Mouse (Mus musculus): ENCODE results near the gene Il1r1. TPM values are rescaled to one million over a fixed set of nuclear protein-coding genes. Genes with fewer than 3 reads are reported as not detected.

Gene Il1r1
- polyA plus RNA-seq, 1 experiment from 2014 or later, result 8.7 TPM

DNA sequence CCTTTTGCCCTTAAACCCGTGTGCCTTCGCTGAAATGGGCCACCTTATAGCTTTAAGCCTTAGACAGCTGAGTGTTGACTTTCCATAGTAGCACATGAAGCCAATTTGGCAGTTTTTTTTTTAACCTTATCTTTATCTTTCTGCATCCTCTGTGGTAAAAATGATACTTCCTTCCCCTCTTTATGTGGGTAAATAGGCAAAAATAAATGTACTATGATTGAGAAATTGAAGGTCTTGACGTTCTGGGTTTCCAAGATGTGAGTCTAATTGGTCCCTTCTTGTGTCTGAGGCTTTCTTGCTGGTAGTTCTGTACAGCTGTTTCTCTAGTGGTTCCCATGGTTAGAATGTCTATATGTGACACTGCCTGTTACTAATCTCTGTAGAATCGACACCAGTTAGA, 46.2 kb downstream of the Il1r1 start:
- H3K4me2 ChIP-seq, result no peak overlapping the region
- H3K4me1 ChIP-seq (replicated peaks), result peaks cover 11% of the 10 kb centered on the region
- no peak for ATAC-seq (ENCODE audit: insufficient number of reproducible peaks, low FRiP score)
- WGBS, result 71% methylated on average over 4 of the region's 4 CpGs
- H3K9me3 ChIP-seq (replicated peaks), result no peaks in the 10 kb centered on the region
- no peak overlapping the region for H3K27ac ChIP-seq (ENCODE audit: poor library complexity, severe bottlenecking)
- H3K9ac ChIP-seq, result no peak overlapping the region
- H3K36me3 ChIP-seq, result no peaks in the 10 kb centered on the region
- no peaks in the 10 kb centered on the region for H3K27me3 ChIP-seq (replicated peaks)
- no peak overlapping the region for H3K4me3 ChIP-seq

DNA sequence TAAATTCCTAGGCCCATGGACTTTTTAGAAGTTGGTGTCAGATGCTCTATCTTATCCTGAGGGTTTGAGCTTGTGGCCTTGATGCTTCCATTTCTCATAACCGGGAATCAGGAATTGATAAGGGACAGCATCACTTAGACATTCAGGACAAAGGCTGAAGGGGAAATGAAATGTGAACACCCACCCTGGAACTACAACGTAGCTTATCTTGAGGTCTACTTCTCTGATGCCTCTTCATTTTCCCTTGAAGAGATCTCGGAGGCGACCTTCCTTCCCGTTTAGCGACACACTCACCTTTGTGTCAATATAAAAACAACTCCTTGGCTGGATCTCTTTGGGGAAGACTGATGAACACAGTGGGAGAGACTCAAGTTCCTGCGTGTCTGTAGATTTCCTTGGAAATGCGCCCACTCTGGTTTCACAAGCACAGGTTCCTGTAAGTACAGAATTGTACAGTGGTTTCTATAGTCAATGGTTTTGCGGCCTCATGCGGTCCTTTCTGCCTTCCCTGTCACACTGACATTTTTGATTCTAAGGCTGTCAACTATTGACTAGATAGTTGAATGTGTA, 46.7 kb downstream of the Il1r1 start:
- Histone ChIP-seq H3K4me2 (no peak overlapping the region), H3K4me3 (no peak overlapping the region), H3K27ac (ENCODE audit: poor library complexity, severe bottlenecking) (no peak overlapping the region), H3K27me3 (replicated peaks) (no peaks in the 10 kb centered on the region), H3K4me1 (replicated peaks) (peaks cover 8% of the 10 kb centered on the region), H3K9me3 (replicated peaks) (no peaks in the 10 kb centered on the region), H3K9ac (no peak overlapping the region), H3K36me3 (no peaks in the 10 kb centered on the region)
- WGBS, result 82% methylated on average over 10 of the region's 10 CpGs
- ATAC-seq (ENCODE audit: insufficient number of reproducible peaks, low FRiP score), result no peak

DNA sequence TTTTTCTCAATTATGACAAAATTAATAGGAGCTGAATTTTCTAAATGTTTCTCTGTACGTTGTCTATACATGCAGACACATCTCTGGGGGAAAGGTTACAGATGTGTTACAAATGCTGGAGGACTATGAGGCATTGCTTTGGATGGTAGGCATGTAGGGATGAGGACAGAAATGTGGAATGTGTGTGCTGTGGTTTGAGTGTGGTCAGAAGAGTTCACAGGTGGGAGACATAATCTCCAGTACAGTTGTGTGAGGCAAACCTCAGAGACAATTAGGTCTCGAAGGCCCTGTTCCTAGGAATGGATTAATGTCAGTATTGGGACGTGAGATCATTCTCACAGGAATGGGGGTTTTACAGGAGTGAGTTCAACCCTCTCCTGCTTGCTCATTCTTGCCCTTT, 47.3 kb downstream of the Il1r1 start:
- no peak for ATAC-seq (ENCODE audit: insufficient number of reproducible peaks, low FRiP score)
- peaks cover 4% of the 10 kb centered on the region for H3K4me1 ChIP-seq (replicated peaks)
- 81% methylated on average over 3 of the region's 3 CpGs for WGBS

DNA sequence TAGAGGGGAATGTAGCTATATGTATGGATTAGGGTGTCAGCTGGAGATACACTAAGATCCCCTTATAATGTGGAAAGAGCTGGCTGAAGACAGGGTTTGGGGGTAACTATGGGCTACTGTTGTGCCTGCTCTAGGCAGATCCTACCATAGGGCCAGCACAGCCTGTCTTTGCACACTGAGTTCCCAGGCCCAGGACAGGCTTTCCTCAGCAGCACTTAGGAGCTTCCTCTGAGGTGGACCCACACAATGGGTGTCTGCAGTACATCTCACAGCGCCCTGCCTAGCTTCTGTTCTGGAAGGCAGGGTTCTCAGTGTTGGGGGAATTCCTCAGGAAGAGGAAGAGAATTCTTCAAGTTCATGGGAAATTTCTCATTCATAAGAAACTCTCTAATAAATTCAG, 48.6 kb downstream of the Il1r1 start:
- H3K4me2 ChIP-seq, result no peak overlapping the region
- no peaks in the 10 kb centered on the region for H3K36me3 ChIP-seq
- H3K27me3 ChIP-seq (replicated peaks), result no peaks in the 10 kb centered on the region
- no peak overlapping the region for H3K27ac ChIP-seq (ENCODE audit: poor library complexity, severe bottlenecking)
- no peak overlapping the region for H3K4me3 ChIP-seq
- no peak overlapping the region for H3K9ac ChIP-seq
- WGBS, result 76% methylated on average over 1 of the region's 1 CpGs
- H3K4me1 ChIP-seq (replicated peaks), result no peaks in the 10 kb centered on the region; the same call in 1 of the 2 replicates
- ATAC-seq (ENCODE audit: insufficient number of reproducible peaks, low FRiP score), result no peak
- no peaks in the 10 kb centered on the region for H3K9me3 ChIP-seq (replicated peaks)

More for the DNA sequence above, 47.3 kb downstream of the Il1r1 start:
- H3K27me3 ChIP-seq (replicated peaks), result no peaks in the 10 kb centered on the region
- no peak overlapping the region for H3K4me2 ChIP-seq
- no peak overlapping the region for H3K4me3 ChIP-seq
- no peak overlapping the region for H3K9ac ChIP-seq
- no peak overlapping the region for H3K27ac ChIP-seq (ENCODE audit: poor library complexity, severe bottlenecking)
- H3K36me3 ChIP-seq, result no peaks in the 10 kb centered on the region
- H3K9me3 ChIP-seq (replicated peaks), result no peaks in the 10 kb centered on the region

DNA sequence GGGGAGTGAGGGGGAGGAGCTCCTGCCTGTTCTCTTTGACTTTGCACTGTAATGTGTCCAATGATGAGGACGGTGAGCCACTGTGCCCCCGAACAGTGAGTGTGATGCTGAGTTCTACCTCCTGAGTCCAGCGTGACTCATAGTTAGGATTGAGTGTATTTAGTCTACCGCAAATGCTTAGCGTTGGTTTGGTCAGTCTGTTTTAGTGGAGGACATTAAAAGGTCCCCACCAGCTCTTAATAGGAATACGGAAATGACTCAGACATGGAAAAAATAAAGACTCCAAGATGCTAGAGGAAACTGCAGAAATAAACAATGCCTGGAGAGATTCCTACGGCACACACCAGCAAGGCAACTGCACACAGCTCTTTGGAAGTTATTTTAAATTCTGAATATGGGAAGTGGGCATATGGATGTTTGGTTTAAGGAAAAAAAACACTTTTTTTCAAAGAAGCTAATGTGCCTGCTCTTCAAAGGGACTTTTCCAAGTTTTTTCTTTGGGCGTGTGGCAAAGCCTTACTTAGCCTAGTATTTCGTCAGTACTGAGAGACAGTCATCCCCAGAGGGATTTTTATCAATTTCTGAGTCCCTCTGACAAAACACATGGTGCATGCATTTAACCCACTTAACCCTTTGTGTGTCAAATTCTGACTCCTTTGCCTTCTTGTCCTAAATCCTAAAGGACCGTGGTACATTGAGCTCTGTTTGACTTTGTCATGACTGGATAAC, 50.6 kb downstream of the Il1r1 start:
- Histone ChIP-seq H3K4me3 (no peak overlapping the region), H3K4me1 (replicated peaks) (no peaks in the 10 kb centered on the region; the same call in 1 of the 2 replicates), H3K27ac (ENCODE audit: poor library complexity, severe bottlenecking) (no peak overlapping the region), H3K4me2 (no peak overlapping the region), H3K36me3 (no peaks in the 10 kb centered on the region), H3K27me3 (replicated peaks) (no peaks in the 10 kb centered on the region), H3K9me3 (replicated peaks) (no peaks in the 10 kb centered on the region), H3K9ac (no peak overlapping the region)
- no peak for ATAC-seq (ENCODE audit: insufficient number of reproducible peaks, low FRiP score)
- WGBS, result 62% methylated on average over 10 of the region's 10 CpGs

DNA sequence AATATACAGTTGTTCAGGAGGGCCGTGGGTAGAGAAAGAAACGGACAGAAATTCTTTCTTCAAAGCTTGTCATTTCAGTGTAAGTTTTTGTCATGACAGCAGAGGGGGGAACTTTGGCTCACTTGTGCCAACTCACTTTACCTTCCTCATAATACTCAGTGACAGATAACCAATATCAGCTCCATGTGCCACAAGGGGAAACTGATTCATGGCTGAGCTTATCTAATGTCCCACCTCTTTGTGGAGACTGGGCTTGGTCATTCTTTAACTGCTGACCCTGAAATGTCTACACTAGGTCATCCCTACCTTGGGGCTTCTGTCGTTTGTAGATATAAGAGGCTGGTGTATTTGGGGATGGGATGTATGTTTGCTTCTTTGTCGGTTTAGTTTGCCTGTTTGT, 53.1 kb downstream of the Il1r1 start:
- H3K4me1 ChIP-seq (replicated peaks), result no peaks in the 10 kb centered on the region; the same call in 1 of the 2 replicates
- 83% methylated on average over 4 of the region's 4 CpGs for WGBS
- H3K9me3 ChIP-seq (replicated peaks), result no peaks in the 10 kb centered on the region
- no peak overlapping the region for H3K4me3 ChIP-seq
- no peak overlapping the region for H3K4me2 ChIP-seq
- no peaks in the 10 kb centered on the region for H3K27me3 ChIP-seq (replicated peaks)
- no peak overlapping the region for H3K9ac ChIP-seq
- no peak for ATAC-seq (ENCODE audit: insufficient number of reproducible peaks, low FRiP score)
- H3K27ac ChIP-seq (ENCODE audit: poor library complexity, severe bottlenecking), result no peak overlapping the region
- H3K36me3 ChIP-seq, result peaks cover 3% of the 10 kb centered on the region; the same call in 1 of the 2 replicates

DNA sequence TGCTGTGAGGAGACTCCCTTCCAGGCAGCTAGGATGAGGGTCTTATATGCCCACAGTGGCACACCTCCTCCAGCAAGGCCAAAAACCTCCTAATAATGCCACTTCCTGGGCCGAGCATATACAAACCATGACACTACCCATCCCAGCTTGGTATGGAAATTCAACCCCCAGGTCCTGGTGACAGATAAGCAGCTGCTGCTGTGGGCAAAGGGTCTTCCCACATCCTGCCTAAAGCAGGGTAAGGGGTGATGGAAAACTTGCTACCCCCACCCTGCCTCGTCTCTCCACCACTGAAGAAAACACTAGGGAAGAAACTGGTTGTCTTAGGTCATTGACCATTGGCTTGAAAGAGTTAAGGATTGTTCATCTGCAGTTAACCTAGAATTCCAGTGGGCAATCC, 53.8 kb downstream of the Il1r1 start:
- no peaks in the 10 kb centered on the region for H3K9me3 ChIP-seq (replicated peaks)
- no peak overlapping the region for H3K9ac ChIP-seq
- no peak overlapping the region for H3K4me3 ChIP-seq
- H3K36me3 ChIP-seq, result peaks cover 3% of the 10 kb centered on the region; the same call in 1 of the 2 replicates
- H3K4me1 ChIP-seq (replicated peaks), result no peaks in the 10 kb centered on the region; the same call in 1 of the 2 replicates
- 70% methylated on average over 2 of the region's 2 CpGs for WGBS
- no peak for ATAC-seq (ENCODE audit: insufficient number of reproducible peaks, low FRiP score)
- H3K4me2 ChIP-seq, result no peak overlapping the region
- no peak overlapping the region for H3K27ac ChIP-seq (ENCODE audit: poor library complexity, severe bottlenecking)
- no peaks in the 10 kb centered on the region for H3K27me3 ChIP-seq (replicated peaks)

DNA sequence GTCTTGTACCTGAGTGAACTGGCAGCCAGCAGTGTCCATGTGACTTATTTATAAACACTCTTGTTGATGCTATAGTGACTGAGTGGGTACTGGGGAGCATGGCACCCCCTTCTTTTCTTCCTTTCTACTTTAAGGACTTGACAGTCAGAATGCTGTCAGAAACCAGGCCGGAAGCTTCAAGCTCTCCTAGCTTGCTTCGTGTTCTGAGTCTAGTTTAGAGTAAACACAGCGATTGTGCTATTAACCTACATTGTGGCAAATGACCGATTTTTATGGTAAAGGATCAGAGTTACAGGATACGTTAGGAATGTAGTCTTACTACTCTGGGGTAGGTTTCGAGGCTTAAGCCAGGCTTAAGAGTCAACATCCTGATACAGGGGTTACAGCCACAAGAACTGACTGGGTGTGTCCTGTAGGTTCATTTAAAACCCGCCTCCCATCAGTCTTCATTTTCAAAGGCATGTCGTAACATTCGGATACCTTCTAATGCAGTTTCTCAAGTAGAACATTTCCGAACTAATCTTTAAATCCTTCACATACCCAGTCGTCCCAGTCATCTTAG, 54.4 kb downstream of the Il1r1 start:
- Histone ChIP-seq H3K36me3 (peaks cover 3% of the 10 kb centered on the region; the same call in 1 of the 2 replicates), H3K27ac (ENCODE audit: poor library complexity, severe bottlenecking) (no peak overlapping the region), H3K4me2 (no peak overlapping the region), H3K9me3 (replicated peaks) (no peaks in the 10 kb centered on the region), H3K4me1 (replicated peaks) (no peaks in the 10 kb centered on the region; the same call in none of the 2 replicates), H3K4me3 (no peak overlapping the region), H3K9ac (no peak overlapping the region), H3K27me3 (replicated peaks) (no peaks in the 10 kb centered on the region)
- 80% methylated on average over 11 of the region's 11 CpGs for WGBS
- ATAC-seq (ENCODE audit: insufficient number of reproducible peaks, low FRiP score), result no peak

DNA sequence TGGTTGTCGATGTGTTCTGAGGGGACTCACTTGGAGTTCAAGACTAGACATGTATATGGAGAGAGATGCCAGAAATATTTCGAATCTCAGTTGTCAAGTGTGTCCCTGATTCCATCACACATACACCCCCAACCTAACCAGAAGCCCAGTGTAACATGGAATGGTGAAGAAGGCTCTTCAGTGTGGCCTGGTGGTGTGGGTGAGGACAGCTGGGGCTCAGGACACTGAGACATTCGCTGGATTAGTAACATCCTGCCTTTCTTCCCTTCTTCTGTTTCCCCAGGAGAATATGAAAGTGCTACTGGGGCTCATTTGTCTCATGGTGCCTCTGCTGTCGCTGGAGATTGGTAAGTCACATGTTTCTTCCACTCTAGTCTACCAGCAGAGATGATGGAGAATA, 57.1 kb downstream of the Il1r1 start:
- no peaks in the 10 kb centered on the region for H3K27me3 ChIP-seq (replicated peaks)
- H3K4me2 ChIP-seq, result no peak overlapping the region
- H3K9me3 ChIP-seq (replicated peaks), result no peaks in the 10 kb centered on the region
- WGBS, result 74% methylated on average over 4 of the region's 4 CpGs
- H3K4me3 ChIP-seq, result no peak overlapping the region
- H3K4me1 ChIP-seq (replicated peaks), result no peaks in the 10 kb centered on the region; the same call in 1 of the 2 replicates
- no peak overlapping the region for H3K27ac ChIP-seq (ENCODE audit: poor library complexity, severe bottlenecking)
- no peak for ATAC-seq (ENCODE audit: insufficient number of reproducible peaks, low FRiP score)
- H3K9ac ChIP-seq, result no peak overlapping the region
- H3K36me3 ChIP-seq, result peaks cover 3% of the 10 kb centered on the region; the same call in 1 of the 2 replicates

DNA sequence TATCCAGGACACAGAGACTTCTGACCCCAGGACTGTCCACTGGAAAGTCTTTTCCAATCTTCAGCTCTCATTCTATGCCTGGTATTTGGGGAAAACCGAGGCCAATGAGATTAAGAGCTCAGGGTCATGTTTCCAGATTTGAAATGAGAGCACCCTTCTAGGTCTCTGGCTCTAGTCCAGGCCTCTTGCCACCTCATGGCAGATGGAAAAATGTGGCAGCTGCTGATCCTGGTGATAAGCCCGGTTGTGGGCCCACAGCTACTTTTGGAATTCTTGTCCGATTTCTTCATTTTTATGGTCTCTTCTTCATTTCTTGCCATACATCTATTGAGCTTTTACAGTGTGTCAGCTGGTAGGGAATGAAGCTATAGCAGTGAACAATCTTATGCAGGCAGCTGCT, 57.5 kb downstream of the Il1r1 start:
- peaks cover 3% of the 10 kb centered on the region; the same call in 1 of the 2 replicates for H3K36me3 ChIP-seq
- no peak overlapping the region for H3K4me2 ChIP-seq
- no peaks in the 10 kb centered on the region for H3K9me3 ChIP-seq (replicated peaks)
- 66% methylated on average over 3 of the region's 3 CpGs for WGBS
- no peak overlapping the region for H3K27ac ChIP-seq (ENCODE audit: poor library complexity, severe bottlenecking)
- no peak overlapping the region for H3K4me3 ChIP-seq
- no peak for ATAC-seq (ENCODE audit: insufficient number of reproducible peaks, low FRiP score)
- no peak overlapping the region for H3K9ac ChIP-seq
- no peaks in the 10 kb centered on the region; the same call in 1 of the 2 replicates for H3K4me1 ChIP-seq (replicated peaks)
- H3K27me3 ChIP-seq (replicated peaks), result no peaks in the 10 kb centered on the region

DNA sequence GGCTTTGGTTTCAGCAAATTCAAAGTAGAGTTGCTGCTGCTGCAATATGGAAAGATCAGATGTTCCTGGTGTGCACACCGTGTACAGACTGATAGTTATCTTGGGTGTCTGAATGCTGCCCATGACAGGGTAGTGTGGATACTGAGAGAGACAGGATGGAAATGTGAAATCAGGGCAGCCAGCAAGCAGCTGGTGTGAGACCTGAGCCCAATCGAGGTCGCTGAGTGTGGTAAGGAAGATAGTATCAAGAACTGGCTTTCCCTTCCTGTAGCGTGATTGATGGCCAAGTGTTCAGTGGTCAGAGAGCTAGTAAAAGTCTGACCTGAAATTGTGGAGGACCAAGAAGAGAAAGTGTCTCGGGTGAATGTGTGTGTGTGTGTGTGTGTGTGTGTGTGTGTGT, 59.1 kb downstream of the Il1r1 start:
- 43% methylated on average over 5 of the region's 5 CpGs for WGBS
- ATAC-seq (ENCODE audit: insufficient number of reproducible peaks, low FRiP score), result no peak

More for the DNA sequence above, 59.1 kb downstream of the Il1r1 start:
- H3K36me3 ChIP-seq, result peaks cover 3% of the 10 kb centered on the region; the same call in 1 of the 2 replicates
- no peak overlapping the region for H3K27ac ChIP-seq (ENCODE audit: poor library complexity, severe bottlenecking)
- H3K4me1 ChIP-seq (replicated peaks), result no peaks in the 10 kb centered on the region; the same call in 1 of the 2 replicates
- no peak overlapping the region for H3K4me2 ChIP-seq
- H3K9me3 ChIP-seq (replicated peaks), result no peaks in the 10 kb centered on the region
- no peaks in the 10 kb centered on the region for H3K27me3 ChIP-seq (replicated peaks)
- no peak overlapping the region for H3K9ac ChIP-seq
- no peak overlapping the region for H3K4me3 ChIP-seq

All from heart, embryonic 12.5 days (tissue).